Mouse (Mus musculus) frontal cortex, adult (tissue): ENCODE data around the gene Neurl4.
A peak's percentile ranks its signal among the peaks of the same experiment; 100 is the strongest.

ENCODE experiments used
- ATAC-seq: cut with Nextera tagmentation; 2 replicates; pipeline ENCODE4 v1.9.2; 2017; ENCODE audit warnings: mild to moderate bottlenecking, moderate library complexity, mixed read lengths; ENCODE audit not compliant: low TSS enrichment

Gene Neurl4

DNA sequence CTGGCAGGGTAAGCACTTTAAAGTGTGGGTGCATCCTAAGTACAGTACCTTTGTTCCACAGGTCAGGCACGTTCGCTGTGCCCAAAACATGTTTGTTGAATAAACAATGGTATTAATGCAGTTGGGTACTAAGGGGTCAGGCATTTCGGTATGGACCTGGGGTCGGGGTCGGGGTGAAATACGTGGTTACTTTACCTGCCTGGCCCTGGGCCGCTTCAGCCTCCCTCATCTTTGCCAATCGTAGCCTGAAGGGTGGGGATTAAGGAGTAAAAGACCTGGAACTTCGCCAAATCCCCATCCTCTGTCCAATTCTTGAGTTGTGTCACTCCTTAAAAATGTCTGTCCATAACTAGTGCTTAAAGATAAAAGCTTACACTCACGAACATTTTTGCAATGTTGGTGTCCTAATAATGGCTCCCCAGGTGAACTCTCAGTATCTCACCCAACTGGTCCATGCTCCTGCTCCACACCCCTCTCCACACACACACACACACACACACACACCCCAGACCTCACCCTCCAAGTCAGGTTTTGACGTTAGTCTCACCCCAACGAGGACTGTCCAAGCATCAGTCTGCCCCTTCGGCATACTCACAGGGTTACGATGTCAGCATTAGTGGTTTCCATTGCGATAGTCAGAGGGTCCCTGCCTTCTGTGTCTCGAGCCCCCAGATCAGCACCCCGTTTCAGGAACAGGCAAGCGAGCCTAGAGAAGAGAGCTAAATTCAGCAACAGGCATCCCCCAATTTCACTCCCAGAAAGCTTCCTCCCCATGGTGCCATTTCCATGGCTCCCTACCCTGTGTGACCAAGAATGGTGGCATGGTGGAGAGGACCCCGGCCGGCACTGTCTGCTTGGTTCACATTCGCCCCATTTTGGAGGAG lies 18.8 kb upstream of the Neurl4 start:
- ATAC-seq = no peak

DNA sequence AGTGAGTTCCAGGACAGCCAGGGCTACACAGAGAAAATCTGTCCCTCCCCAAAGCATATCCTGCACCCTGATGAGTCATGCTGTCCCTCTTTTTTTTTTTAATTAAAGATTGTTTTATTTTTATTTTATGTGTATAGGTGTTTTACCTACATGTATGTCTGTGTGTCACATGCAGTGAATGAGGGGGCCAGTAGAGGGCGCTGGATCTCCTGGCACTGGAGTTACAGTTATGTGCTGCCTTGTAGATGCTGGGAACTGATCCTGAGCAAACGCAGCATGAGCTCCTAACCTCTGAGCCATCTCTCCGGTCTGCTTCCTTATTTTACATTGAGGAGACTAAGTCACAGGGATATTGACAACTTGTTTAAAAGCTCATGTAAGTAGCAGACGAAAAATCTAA lies 17.8 kb upstream of the Neurl4 start:
- no peak for ATAC-seq

DNA sequence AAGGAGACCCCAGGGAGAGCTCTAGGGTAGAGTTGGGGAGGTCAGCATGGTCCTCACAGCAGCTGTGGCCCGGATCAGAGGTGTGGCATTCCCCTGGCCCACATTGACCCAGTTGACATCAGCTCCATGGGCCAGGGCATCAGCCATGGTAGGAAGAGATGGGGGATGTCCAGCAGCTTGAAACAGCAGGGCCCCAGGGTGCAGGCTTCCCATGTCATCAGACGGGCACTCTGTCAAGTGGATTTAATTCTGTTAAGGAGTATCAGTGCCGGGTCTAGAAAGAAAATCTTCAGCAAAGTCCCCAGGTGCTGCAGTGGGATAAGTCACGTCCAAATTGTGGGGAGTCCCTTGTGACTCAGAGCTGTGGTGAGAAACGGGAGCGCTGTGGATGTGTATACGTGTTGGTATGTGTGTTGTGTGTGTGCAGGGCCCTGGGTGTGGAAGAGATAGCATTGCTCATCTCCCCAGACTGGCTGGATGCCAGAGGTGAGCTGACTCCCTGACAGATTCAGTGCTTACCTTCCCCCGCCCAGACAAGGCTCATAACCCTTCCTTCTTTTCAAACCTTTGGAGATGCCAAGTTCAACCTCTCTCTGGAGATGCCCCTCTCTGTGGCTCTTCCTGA lies 17.2 kb upstream of the Neurl4 start:
- ATAC-seq = no peak

DNA sequence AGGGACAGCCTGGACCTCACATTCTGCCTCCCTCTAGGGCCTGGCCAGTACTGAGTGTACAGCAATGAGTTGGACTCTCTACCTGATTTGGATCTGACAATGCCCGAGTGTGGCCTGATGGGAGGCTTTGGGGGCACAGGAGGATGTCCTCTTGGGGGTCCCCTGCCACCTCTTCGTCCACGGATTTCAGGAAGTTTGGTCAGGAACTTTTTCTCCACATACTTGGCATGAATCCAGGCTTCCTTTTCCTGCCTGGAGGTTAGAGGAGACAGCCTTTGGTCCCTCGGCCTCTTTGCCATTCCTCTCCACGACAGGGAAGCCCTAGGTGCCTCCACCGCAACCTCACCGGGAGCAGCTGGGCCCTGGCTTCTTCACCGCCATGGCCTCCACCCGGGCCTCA lies 16.6 kb upstream of the Neurl4 start:
- no peak for ATAC-seq

DNA sequence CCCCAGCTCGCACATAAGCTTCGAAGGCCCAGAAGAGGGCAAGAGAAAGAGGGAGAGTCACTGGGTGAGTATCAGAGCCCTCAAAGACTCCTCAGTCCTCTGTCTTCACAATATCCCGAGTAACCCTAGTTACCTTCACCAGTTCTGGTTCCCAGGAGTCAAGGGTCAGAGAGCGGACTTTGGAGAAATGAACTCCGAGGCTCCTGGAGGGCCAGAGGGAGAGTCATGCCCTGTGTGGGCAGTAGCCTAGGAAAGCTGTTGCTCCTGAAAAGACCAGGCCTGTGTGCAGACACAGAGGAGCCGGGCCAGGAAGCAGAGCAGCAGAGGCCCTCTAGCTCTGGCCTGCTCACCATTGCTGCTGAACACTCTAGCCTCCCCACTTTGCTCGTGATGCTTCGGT lies 16.2 kb upstream of the Neurl4 start:
- no peak for ATAC-seq

DNA sequence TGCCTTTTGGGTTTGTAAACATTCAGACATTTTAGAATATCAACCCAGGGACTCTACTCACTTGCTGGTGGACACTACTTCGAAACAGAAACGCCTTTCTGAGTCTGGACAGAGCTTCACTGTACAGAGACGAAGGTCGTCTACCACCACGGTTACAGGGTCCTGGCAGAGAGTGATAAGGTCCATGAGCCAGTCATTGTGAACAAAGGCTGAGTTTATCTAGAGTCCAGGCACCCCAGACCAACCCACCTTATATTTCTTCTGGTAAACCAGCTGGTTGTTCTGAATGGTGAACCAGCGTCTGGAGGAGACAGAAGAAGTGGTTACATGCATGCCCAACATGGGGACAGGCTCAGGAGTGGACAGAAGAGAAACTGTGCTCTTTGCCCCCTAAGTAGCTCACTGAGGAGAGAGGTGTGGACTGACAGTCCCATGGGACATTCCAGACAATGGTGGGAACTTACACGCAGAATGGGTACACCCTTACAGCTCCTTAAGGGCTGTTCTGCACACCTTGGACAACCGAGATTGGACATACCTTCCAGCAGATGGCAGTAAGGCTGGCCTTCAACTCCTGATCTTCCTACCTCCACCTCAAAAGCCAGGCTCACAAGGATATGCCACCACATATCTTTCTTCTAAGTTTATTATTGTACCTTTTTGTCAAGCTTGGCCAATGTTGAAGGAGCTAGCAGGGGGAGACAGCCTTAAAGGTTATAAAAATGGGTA lies 13.8 kb upstream of the Neurl4 start:
- no peak for ATAC-seq

DNA sequence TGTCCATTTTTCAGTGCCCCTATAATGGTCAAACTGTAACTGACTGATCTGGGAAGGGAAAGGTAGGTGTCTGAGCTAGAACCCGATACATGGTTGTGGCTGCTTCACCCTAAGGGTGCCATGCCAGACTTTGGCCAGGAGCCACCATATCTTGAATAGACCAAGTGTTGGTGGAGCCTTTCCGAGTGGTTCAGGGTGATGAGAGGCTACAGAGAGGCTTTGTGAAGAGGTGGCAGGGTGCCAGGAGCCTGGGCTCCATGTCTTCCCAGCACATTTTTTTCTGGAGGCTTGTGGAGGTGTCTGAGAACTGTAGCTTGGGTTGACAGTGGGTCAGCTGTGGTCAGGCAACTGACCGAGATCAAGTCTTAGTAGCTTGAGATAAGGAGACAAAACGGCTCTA lies 9.4 kb upstream of the Neurl4 start:
- no peak for ATAC-seq

DNA sequence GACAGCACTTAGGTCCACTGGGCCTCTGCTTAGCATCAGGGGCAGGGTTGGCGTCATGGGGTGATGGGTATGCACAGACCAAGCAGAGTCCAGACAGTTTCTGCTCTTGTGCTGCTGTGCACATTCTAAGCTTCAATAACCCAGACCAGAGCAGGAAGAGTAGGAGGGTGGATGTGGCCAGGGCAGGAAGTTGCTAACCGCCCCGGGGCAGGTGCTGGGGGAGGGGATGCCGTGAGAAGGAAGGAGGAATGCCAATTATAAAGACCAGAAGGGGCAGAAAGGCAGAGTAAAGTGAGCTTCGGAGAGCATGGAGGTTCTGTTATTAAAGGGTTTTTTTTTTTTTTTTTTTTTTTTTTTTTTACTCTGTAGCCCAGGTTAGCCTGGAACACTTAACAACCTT lies 6.2 kb upstream of the Neurl4 start:
- no peak for ATAC-seq

DNA sequence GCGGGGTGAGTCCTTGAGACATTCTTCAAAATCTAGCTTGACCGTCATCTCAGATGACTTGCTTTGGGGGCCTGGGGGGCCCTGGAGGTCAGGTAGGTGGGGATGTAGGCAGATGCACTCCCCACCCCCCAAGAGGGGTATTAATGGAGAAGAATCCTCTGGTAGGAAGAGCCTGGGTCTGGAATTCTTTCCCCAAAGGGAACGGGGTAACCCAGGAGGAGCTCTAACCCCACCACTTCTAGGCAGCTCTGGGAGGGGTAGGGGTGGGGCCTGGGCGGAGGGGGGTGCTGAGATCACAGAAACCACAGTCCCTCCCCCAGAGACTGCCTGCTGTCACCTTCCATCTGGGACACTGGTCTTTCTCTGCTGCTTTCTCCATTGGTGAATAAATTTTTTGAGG lies 5.6 kb upstream of the Neurl4 start, which contains the start of gene Acap1:
Gene Acap1 (minus strand): TSS at position 249 of the 400 bp plus-strand sequence.
- ATAC-seq = no peak

DNA sequence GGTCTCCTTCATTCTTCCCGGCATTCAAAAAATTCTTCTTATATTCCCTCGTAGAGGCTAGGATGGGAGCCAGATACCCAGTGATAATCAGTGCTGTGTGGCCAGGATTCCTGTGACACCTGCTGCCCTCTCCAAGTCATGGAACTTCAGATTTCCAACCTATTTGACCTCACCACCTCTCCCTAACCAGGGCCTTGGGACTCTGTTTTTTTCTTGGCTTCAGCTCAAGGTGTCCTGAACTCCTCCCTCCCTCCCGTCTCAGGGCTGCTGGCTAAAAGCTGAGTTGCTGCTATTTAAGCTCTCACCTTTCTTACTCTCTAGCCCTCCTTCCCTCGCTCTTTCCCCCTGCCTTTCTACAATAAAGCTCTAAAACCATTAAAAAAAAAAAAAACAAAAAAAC lies 1.0 kb upstream of the Neurl4 start:
- no peak for ATAC-seq

DNA sequence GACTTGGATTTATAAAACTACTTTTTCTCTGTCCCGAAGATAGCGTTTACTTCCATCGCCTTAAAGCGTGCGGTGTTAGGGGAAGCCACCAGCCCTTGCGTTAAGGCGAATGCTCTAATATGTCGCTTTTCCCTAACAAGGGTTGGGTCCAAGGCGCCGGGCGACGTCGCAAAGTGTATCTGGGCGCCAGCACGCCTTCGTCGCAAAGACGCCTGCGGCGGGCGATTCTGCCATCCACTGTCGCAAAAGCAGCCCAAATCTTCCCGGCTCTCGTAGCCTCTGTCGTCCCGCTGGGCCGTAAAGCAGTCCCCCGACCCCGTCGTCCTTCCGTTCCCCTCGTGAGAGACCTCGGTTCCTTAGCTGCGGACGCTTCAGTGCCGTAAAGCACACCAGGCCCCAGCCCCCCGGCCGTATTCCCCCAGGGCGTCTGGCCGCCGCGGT lies 554 bp downstream of the Neurl4 start:
- ATAC-seq = peak; percentile 79

DNA sequence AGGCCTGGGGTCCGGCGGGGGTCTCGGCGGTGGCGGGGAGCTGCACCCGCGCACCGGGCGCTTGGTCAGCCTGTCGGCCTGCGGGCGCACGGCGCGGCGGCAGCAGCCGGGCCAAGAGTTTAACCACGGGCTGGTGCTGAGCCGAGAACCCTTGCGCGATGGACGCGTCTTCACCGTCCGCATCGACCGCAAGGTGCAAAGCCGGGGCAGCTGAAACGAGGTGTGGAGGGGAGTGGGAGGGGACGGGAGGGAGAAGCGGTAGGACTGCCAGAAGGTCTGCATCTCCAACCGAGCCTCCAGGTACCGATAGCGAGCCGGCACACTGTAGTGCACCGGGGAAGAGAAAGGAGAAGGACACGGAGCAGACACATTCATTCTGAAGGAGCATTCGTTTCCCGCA lies 1.1 kb downstream of the Neurl4 start:
- ATAC-seq = no peak

DNA sequence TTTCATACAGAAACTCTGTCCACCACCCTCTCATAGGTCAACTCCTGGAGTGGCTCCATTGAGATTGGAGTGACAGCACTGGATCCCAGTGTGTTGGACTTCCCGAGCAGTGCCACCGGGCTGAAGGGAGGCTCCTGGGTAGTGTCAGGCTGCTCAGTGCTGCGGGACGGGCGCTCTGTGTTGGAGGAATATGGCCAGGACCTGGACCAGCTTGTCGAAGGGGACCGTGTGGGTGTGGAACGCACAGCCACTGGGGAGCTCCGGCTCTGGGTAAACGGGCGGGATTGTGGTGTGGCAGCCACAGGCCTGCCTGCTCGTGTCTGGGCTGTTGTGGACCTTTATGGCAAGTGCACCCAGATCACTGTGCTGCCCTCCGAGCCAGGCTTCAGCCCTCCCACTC lies 2.1 kb downstream of the Neurl4 start:
- no peak for ATAC-seq

DNA sequence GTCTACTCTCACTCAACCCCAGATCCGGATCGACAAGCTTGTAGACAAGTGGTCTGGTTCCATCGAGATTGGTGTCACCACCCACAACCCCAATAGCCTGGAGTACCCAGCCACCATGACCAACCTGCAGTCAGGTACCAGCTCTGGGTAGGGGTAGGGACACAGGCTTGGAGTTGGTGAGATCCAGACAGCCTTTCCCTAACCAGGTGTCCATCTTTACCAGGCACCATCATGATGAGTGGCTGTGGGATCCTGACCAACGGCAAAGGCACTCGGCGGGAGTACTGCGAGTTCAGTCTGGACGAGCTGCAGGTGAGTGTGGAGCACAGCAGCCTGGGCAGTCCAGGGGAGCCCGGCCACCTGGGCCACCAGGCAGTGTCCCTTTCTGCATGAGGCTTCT lies 3.4 kb downstream of the Neurl4 start:
- ATAC-seq = no peak

DNA sequence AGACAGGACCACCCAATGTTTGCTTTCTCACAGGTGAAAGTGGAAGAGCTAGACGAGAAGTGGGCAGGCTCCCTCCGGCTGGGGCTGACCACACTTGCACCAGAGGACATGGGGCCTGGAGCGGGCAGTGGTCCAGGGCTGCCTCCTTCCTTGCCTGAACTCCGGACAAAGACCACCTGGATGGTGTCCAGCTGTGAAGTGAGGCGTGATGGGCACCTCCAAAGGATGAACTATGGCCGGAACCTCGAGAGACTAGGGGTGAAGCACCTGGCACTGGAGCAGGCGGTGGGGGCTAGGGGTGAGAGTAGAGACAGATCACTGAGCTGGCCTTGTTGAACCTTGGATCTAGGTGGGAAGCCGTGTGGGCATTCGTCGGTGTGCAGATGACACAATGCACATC lies 7.8 kb downstream of the Neurl4 start:
- ATAC-seq = no peak

DNA sequence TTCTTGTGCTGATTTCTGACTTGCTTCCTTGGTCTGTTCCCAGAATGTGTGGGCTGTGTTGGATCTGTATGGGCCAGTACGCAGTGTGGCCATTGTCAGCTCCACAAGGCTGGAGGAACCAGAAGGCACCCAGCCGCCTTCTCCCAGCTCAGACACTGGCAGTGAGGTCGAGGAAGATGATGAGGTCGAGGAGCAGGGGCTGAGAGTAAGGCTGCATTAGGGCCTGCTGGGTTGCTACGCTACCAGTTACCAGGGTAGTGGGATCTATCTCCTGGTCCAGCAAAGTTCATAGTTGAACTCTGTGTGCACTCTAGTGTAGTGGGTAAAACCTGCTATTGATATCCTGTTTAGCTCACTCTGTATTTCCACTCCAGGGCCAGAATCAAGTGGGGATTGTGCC lies 8.3 kb downstream of the Neurl4 start:
- ATAC-seq = no peak

DNA sequence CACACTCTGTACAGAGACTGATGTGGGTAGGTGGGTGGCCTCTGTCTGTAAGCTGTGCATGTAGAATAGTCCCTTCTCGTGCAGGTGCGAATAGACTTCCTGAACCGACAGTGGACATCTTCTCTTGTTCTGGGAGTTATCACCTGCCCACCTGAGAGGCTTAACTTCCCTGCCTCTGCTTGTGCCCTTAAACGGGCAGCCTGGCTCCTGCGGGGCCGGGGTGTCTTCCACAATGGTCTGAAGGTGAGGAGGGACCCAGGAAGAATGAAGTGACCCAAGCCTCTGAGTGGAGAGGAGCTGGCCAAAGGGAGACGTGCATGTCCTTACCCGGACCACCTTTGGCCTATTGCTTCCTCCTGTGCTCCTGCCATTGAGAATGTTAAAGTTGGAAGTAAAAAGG lies 9.3 kb downstream of the Neurl4 start:
- no peak for ATAC-seq

DNA sequence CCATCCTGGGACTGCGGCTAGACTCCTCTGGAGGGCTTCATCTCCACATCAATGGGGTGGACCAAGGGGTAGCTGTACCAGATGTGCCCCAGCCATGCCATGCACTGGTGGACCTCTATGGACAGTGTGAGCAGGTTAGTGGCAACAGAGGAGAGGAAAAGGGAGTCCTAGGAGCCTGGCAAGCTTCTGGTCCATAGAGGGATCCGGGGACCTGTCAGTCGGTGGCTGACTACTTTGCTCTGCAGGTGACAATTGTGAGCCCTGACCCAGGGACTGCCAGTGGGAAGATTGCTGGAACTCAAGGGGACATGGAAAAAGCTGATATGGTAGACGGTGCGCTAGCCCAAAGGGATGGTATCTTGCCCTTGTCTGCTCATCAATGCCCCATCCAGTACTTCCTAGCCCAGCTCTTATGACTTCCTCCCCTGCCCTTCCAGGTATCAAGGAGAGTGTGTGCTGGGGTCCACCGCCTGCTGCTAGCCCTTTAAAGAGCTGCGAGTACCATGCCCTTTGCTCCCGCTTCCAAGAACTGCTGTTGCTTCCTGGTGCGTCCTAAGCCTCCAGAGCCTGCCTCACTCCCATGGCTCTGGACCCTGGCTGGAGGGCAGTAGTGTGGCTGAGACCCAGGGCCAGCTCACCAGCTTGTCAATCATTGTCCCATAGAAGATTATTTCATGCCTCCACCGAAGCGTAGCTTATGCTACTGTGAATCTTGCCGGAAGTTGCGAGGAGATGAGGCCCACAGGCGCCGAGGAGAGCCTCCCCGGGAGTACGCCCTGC lies 10.1 kb downstream of the Neurl4 start:
- ATAC-seq = no peak

DNA sequence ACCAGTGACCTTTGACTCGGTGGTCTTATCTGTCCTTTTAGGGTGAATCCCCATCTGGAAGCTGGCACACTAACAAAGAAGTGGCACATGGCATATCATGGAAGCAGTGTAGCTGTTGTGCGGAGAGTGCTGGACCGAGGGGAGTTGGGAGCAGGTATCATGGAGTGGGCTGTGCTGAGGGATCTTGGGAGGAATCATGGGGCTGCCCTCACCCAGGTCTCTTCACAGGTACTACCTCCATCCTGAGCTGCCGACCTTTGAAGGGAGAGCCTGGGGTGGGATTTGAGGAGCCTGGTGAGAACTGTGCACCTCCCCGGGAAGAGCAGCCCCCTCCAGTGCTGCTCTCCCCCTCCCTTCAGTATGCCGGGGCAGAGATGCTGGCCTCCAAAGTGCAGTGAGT lies 10.8 kb downstream of the Neurl4 start:
- no peak for ATAC-seq

DNA sequence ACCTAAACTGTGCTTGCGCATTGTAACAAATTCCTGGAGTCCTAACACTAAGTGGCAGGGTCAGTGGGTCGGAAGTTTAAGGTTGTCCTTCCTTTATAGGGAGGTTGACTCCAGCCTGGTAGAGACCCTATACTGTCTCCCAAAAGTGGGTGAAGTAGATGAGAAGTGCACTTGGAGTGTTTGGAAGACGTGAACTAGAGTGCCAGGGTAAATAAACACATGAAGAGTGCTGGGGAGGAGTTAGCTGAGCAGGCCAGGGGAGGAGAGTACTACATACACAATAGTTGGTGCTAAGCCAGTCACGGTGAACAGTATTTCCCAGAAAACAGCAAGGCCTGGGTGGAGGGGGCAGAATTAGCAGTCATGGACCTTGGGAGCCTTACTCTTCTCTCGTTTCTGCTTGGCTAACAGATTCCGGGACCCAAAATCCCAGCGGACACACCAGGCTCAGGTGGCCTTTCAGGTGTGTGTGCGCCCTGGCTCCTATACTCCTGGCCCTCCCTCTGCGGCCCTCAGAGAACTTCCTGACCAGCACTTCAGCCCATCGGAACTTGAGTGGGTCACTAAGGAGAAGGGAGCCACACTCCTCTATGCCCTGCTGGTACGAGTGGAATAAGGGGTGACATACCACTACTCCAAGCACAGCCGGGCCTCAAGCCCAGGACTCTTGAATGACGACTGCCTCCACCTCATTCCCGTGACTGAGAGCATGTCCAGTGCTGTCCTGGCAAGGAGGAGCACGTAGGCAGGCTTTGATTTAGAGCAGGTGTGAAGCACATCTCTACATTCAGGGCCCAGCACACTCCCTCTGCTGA lies 12.1 kb downstream of the Neurl4 start:
- ATAC-seq = no peak
